Mouse (Mus musculus) right cerebral cortex, postnatal 36 days (tissue): ENCODE data around the gene Mcrip1.

Source experiments
- DNase-seq, 2 experiments: peaks; one replicate each; pipeline ENCODE4 v3.0.0; 2022; ENCODE audit warnings: low spot score in 2 of 2, mixed read lengths in 1 of 2

Gene Mcrip1

DNA sequence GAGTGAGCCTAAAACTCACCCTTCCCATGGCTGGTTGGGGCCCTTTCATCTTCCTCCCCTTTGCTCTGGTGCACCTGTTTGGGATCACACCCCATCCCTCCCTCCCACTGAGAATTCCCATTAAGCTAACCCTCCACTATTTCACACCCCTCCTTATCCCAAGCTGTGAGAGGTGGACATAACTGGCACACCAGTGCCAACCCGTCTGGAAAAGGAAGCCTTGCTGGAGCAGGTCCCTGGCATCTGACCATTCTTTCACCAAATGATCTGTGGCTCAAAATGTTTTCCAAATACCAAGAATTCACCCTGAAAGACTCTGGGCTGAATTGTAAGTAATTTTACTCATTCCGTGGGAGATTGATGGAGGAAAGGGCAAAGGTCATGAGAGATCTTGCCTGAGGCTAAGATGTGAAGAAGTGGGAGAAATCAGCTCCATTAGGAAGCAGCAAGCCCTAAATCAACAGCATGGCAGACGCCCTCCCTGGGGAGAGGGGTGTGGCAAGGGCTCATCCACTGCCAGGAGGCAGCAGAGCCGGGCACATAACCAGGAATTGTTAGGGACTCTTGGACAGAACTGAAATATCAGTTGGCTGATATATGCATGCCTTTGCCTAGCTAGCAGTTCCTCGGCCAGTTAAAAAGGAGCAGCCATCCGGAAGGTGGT is 36.6 kb downstream of the Mcrip1 start:
- DNase-seq = no peak

GRCm38 (mm10) chr11:120510375-120511030 is 39.0 kb downstream of the Mcrip1 start:
- no peak for DNase-seq

DNA sequence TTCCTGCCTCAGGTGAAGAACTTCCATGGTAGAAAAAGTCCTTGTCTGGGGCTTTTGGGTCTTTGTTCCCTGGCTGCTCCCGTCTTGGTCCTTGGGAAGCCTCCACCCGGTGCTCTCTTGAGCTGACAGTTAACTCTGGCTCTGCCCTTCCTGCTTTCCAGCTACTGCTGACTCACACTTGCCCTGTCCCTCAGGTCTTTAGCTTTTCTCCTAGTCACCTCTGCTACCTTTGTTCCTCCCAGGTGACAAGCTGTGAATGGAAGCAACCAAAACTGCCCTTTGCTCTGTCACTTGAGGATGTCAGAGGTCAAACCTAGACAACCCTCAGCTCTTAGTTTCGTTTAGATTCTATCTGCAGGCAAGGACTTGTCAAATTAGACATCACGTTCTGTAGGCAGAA is 39.6 kb downstream of the Mcrip1 start:
- DNase-seq = no peak

GRCm38 (mm10) chr11:120508290-120508870 is 41.1 kb downstream of the Mcrip1 start:
- no peak for DNase-seq

DNA sequence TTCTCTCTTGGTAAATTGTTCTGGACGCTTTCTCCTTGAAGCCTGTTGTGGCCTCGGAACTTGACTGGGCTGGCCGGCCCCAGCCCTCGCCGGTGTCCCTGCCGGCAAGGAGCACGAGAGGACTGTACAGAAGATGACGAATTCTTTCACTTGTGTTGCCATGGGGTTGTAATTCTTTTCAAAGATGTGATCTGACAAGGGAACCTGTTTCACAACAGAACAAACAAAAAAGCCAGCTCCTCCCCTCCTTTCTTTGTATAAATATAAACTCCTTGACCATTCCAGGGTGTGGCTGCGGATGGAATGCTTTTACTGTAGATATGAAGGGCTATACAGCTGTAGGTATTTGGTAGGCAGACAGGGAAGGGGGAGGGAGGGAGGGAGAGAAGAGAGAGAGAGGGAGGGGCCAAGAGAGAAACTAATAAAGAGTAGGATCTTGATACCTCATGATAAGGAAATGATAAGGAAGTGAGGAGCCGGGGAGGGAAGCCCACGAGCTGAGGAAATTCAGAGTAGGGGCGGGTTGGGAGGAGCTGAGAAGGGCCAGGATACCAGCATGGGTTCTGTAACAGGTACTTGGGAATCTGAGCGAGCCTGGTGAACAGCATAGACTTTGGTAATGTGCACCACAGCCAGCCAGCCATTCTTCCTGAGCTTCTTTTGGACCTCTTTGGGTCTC is 41.8 kb downstream of the Mcrip1 start:
- DNase-seq = no peak

- no peak for DNase-seq
Measured at GRCm38 (mm10) chr11:120506899-120507298, 42.6 kb downstream of the Mcrip1 start.

- no peak for DNase-seq
Measured at GRCm38 (mm10) chr11:120505661-120506060, 43.9 kb downstream of the Mcrip1 start.

DNA sequence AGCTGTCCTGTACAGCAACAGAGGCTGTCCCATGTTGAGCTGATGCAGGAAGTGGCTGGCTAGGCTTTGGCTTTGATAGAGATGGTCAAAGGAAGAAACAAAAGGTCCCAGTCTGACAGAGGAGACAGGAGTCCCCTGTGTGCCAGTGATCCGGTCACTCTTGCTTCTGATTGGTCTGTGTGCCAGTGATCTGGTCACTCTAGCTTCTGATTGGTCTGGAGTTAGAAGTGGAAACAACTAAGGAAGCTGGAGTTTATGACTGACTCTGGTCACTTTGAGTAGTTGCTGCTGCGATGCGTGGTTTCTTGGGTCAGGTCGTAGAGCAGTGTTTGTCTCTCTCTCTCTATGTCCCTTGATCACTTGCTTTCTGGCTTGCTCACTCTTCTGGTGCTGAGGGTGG is 47.8 kb downstream of the Mcrip1 start:
- no peak for DNase-seq

- DNase-seq = no peak
Measured at GRCm38 (mm10) chr11:120501018-120501417, 48.5 kb downstream of the Mcrip1 start.

GRCm38 (mm10) chr11:120500357-120500756 is 49.2 kb downstream of the Mcrip1 start:
- no peak for DNase-seq

DNA sequence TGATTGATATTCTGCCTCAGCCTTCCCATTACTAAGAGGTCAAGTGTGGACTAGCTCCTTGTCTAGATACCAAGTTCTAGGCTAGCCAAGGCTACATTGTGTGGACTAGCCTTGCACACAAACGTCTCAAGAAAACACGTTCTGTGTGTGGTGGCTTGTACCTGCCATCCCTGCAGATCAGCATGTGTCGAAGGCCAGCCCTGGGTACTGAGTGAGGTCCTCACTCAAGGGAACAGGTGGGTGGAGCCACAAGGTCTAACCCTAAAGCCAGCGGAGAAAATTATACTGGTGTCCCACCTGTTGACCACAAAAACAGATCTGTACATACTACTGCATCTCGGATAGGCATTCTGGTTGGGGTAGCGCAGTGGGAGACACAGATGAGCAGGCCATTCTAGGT is 49.6 kb downstream of the Mcrip1 start:
- no peak for DNase-seq

DNA sequence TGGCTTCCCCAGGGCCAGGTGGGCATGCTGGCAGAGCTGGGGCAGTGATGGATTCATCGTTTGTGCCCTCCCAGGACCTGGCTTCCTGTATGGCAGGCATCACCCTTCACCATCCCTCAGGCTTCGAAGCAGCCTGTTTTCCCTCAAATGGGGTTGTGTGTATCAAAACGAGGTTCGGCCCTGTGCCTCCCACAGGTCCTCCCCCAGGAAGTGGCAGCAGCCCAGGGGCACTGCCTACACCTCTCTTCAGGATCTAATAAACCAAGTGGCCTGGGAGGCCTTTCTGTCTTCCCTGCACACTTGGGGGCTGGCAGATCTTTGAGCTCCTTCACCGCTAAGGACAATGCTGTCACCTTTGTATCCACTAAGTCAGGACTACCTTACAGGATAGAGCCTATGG is 50.6 kb downstream of the Mcrip1 start:
- DNase-seq = no peak

- DNase-seq = no peak
Measured at GRCm38 (mm10) chr11:120498226-120498625, 51.3 kb downstream of the Mcrip1 start.

- no peak for DNase-seq
Measured at GRCm38 (mm10) chr11:120497436-120497835, 52.1 kb downstream of the Mcrip1 start.

- no peak for DNase-seq
Measured at GRCm38 (mm10) chr11:120493911-120494310, 55.6 kb downstream of the Mcrip1 start.

GRCm38 (mm10) chr11:120493351-120493750 is 56.2 kb downstream of the Mcrip1 start:
- no peak for DNase-seq
